Mouse (Mus musculus) spleen, adult 2 months (tissue): Measurements from ENCODE around the gene Cnot4. TPM values are rescaled to one million over a fixed set of nuclear protein-coding genes. Genes with fewer than 3 reads are reported as not detected.

ENCODE experiments used
- DNase-seq, 2 experiments: peaks; one replicate each; pipeline versions ENCODE4 v3.0.0 to v3.0.0-alpha.2; 2012 to 2021; ENCODE audit warnings: low spot score in 2 of 2, low read depth in 1 of 2
- H3K27ac ChIP-seq: fragments of 200-500 bp; 2 replicates; pipeline ENCODE4 v1.5.1; 2012; ENCODE audit warnings: low read length, inconsistent platforms; ENCODE audit not compliant: insufficient read depth
- H3K27me3 ChIP-seq: fragments of 200-500 bp; 2 replicates; pipeline ENCODE4 v1.6.1; 2012; ENCODE audit warnings: mild to moderate bottlenecking, moderate library complexity, low read length, inconsistent platforms; ENCODE audit not compliant: control insufficient read depth, insufficient read depth
- H3K36me3 ChIP-seq: fragments of 200-500 bp; 2 replicates; pipeline ENCODE4 v1.6.1; 2012; ENCODE audit warnings: mild to moderate bottlenecking, low read length, inconsistent platforms; ENCODE audit not compliant: control insufficient read depth, insufficient read depth
- H3K4me1 ChIP-seq: fragments of 200-500 bp; 2 replicates; pipeline ENCODE4 v1.6.1; 2011; ENCODE audit warnings: inconsistent platforms; ENCODE audit not compliant: control insufficient read depth, insufficient read depth, insufficient read length
- H3K4me3 ChIP-seq: fragments of 200-500 bp; 2 replicates; pipeline ENCODE4 v1.5.1; 2011; ENCODE audit warnings: mild to moderate bottlenecking, inconsistent platforms; ENCODE audit not compliant: insufficient read depth, insufficient read length; ENCODE audit errors: extremely low read depth
- CTCF ChIP-seq: fragments of 200-500 bp; IDR thresholded peaks from 2 replicates; pipeline ENCODE4 v1.5.1; 2011; ENCODE audit warnings: mild to moderate bottlenecking, inconsistent platforms; ENCODE audit not compliant: insufficient read depth, insufficient read length, insufficient replicate concordance; ENCODE audit errors: extremely low read depth
- POLR2A ChIP-seq: fragments of 200-500 bp; IDR thresholded peaks from 2 replicates; pipeline ENCODE4 v1.6.1; 2011; ENCODE audit warnings: low read depth, low read length, inconsistent platforms
- WGBS: fragments of 180-500 bp; shearing (Covaris S2); methylation state at CpG from one replicate; pipeline ENCODE4 v1.1.7; 2018; 5-methylcytosine and 5-hydroxymethylcytosine counted together
- polyA plus RNA-seq: library from polyadenylated mRNA; depleted of rRNA; stranded (reverse); fragments of >200 nt; gene quantifications from 2 replicates; pipeline ENCODE4 v1.2.3, GENCODE M21; 2012

The Cnot4 gene
- polyA plus RNA-seq, 1 experiment: 7.8 TPM

GRCm38 (mm10) chr6:35169250-35169649 lies 35.7 kb upstream of the Cnot4 start:
- H3K4me3 ChIP-seq: no peak overlapping the region
- WGBS: 83% methylated on average over 4 of the region's 4 CpGs
- H3K27ac ChIP-seq: no peak overlapping the region
- no peaks in the 10 kb centered on the region for H3K27me3 ChIP-seq
- DNase-seq: no peak
- TF ChIP-seq POLR2A (no peak), CTCF (no peak)
- H3K36me3 ChIP-seq: no peaks in the 10 kb centered on the region
- H3K4me1 ChIP-seq: no peaks in the 10 kb centered on the region

GRCm38 (mm10) chr6:35154540-35154939 lies 21.0 kb upstream of the Cnot4 start:
- no peak for TF ChIP-seq CTCF
- no peak for TF ChIP-seq POLR2A

GRCm38 (mm10) chr6:35147726-35148422 lies 14.3 kb upstream of the Cnot4 start:
- DNase-seq: no peak
- peaks cover 3% of the 10 kb centered on the region for H3K4me1 ChIP-seq
- no peaks in the 10 kb centered on the region for H3K27me3 ChIP-seq
- no peaks in the 10 kb centered on the region for H3K36me3 ChIP-seq
- 65% methylated on average over 3 of the region's 3 CpGs for WGBS
- H3K27ac ChIP-seq: no peak overlapping the region
- TF ChIP-seq POLR2A (no peak), CTCF (no peak)
- H3K4me3 ChIP-seq: no peak overlapping the region

More at GRCm38 (mm10) chr6:35154540-35154939, 21.0 kb upstream of the Cnot4 start:
- Histone ChIP-seq H3K27me3 (no peaks in the 10 kb centered on the region), H3K36me3 (no peaks in the 10 kb centered on the region), H3K27ac (no peak overlapping the region), H3K4me3 (no peak overlapping the region), H3K4me1 (no peaks in the 10 kb centered on the region)
- DNase-seq: no peak

GRCm38 (mm10) chr6:35145569-35145968 lies 12.0 kb upstream of the Cnot4 start:
- 87% methylated on average over 2 of the region's 2 CpGs for WGBS
- no peaks in the 10 kb centered on the region for H3K27me3 ChIP-seq
- DNase-seq: no peak
- H3K36me3 ChIP-seq: no peaks in the 10 kb centered on the region
- TF ChIP-seq CTCF (no peak), POLR2A (no peak)
- H3K4me1 ChIP-seq: peaks cover 3% of the 10 kb centered on the region
- H3K27ac ChIP-seq: no peak overlapping the region
- H3K4me3 ChIP-seq: no peak overlapping the region

- Histone ChIP-seq H3K4me3 (no peak overlapping the region), H3K27ac (no peak overlapping the region), H3K27me3 (no peaks in the 10 kb centered on the region), H3K36me3 (no peaks in the 10 kb centered on the region), H3K4me1 (no peaks in the 10 kb centered on the region)
- TF ChIP-seq POLR2A (no peak), CTCF (no peak)
- WGBS: 96% methylated on average over 1 of the region's 1 CpGs
- no peak for DNase-seq
Observed at GRCm38 (mm10) chr6:35140351-35140750, 6.8 kb upstream of the Cnot4 start.

- Histone ChIP-seq H3K4me1 (no peaks in the 10 kb centered on the region; the same call in 1 of the 2 replicates), H3K27me3 (no peaks in the 10 kb centered on the region), H3K27ac (no peak overlapping the region), H3K36me3 (no peaks in the 10 kb centered on the region), H3K4me3 (no peak overlapping the region)
- 25% methylated on average over 2 of the region's 2 CpGs for WGBS
- no peak for DNase-seq
- TF ChIP-seq CTCF (no peak), POLR2A (no peak)
Observed at GRCm38 (mm10) chr6:35134844-35135243, 1.3 kb upstream of the Cnot4 start.

- Histone ChIP-seq H3K27me3 (no peaks in the 10 kb centered on the region), H3K4me1 (no peaks in the 10 kb centered on the region; the same call in 1 of the 2 replicates), H3K27ac (peak overlapping the region; percentile 90), H3K4me3 (peak overlapping the region; percentile 89), H3K36me3 (no peaks in the 10 kb centered on the region)
- WGBS: under 1% methylated on average over 21 of the region's 25 CpGs
- DNase-seq: no peak
- TF ChIP-seq POLR2A (no peak), CTCF (no peak)
Observed at GRCm38 (mm10) chr6:35133246-35133578, 312 bp downstream of the Cnot4 start.
